Mouse (Mus musculus) heart, postnatal 0 days (tissue): ENCODE data around the gene Gpr55. TPM values are rescaled to one million over a fixed set of nuclear protein-coding genes. Genes with fewer than 3 reads are reported as not detected.

Source experiments
- ATAC-seq: fragments of 200-750 bp; cut with Nextera tagmentation; 2 replicates; pipeline ENCODE4 v1.8.0; 2017; ENCODE audit warnings: low read depth, moderate number of reproducible peaks, moderate library complexity; ENCODE audit not compliant: insufficient read depth
- DNase-seq: peaks from one replicate; pipeline ENCODE4 v3.0.0-alpha.2; 2016; ENCODE audit warnings: low spot score
- H3K27ac ChIP-seq: fragments of 300-500 bp; sonication (generic); 2 replicates; pipeline ENCODE4 v1.5.1; 2014; ENCODE audit warnings: low read depth, mild to moderate bottlenecking
- H3K27me3 ChIP-seq: fragments of 300-500 bp; sonication (generic); 2 replicates; pipeline ENCODE4 v1.6.1; 2014; ENCODE audit warnings: low read length, mixed read lengths; ENCODE audit not compliant: control insufficient read depth, insufficient read depth
- H3K36me3 ChIP-seq: fragments of 300-500 bp; sonication (generic); replicated peaks from 2 replicates; pipeline ENCODE4 v1.6.1; 2014; ENCODE audit warnings: low read length, mixed read lengths; ENCODE audit not compliant: control insufficient read depth, insufficient read depth
- H3K4me1 ChIP-seq: fragments of 300-500 bp; sonication (generic); 2 replicates; pipeline ENCODE4 v1.6.1; 2014; ENCODE audit warnings: antibody characterized with exemption; ENCODE audit not compliant: control insufficient read depth, insufficient read depth
- H3K4me2 ChIP-seq: fragments of 300-500 bp; sonication (generic); 2 replicates; pipeline ENCODE4 v1.6.1; 2014; ENCODE audit warnings: low read depth, mild to moderate bottlenecking, low read length, moderate library complexity
- H3K4me3 ChIP-seq: fragments of 300-500 bp; sonication (generic); 2 replicates; pipeline ENCODE4 v1.5.1; 2014; ENCODE audit warnings: low read depth, low read length
- H3K9ac ChIP-seq: fragments of 300-500 bp; sonication (generic); replicated peaks from 2 replicates; pipeline ENCODE4 v1.6.1; 2014; ENCODE audit warnings: low read depth, low read length, mixed read lengths
- H3K9me3 ChIP-seq: fragments of 300-500 bp; sonication (generic); replicated peaks from 2 replicates; pipeline ENCODE4 v1.6.1; 2016; ENCODE audit warnings: low read length; ENCODE audit not compliant: control insufficient read depth
- CTCF ChIP-seq: IDR thresholded peaks from 2 replicates; pipeline ENCODE4 v1.5.1; 2016; ENCODE audit warnings: antibody characterized with exemption, control low read depth, low read depth
- EP300 ChIP-seq: IDR thresholded peaks from 2 replicates; pipeline ENCODE4 v1.6.1; 2016; ENCODE audit warnings: antibody characterized with exemption, low read depth
- WGBS: fragments of 180-500 bp; shearing (Covaris S2); extraction: QIAGEN DNeasy Blood & Tissue Kit; methylation state at CpG from one replicate; pipeline ENCODE4 v1.1.7; 2014; 5-methylcytosine and 5-hydroxymethylcytosine counted together
- polyA plus RNA-seq: library from polyadenylated mRNA; unstranded; fragments of >200 nt; fragmentation: Nextera tagmentation; extraction: Ambion mirVana; gene quantifications from 2 replicates; pipeline ENCODE4 v1.2.1, GENCODE M21; 2015
- total RNA-seq: library from RNA; depleted of rRNA; stranded (reverse); fragments of >200 nt; gene quantifications from 2 replicates; pipeline ENCODE4 v1.2.3, GENCODE M21; 2014; ENCODE audit warnings: low replicate concordance

Gene Gpr55
- total and polyA plus RNA-seq, 2 experiments from 2014 or later = not detected

DNA sequence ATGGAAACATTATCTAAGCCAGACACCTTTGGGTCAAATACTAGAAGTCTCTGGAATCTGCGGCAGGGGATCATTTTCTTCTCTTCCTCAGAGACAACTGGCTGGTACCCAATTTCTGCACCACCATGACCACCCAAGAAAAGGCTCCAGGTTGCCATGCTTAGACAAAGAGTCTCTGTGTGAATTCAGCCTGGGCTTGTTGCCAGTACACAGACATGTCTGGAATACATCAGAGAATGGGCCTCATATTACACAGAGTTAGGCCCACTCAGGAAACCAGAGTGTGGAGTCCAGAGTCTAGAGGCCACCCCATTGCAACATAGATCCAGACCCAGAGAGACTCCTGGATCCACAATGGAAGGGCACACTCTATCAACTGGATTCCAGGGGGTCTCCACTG is 8.7 kb upstream of the Gpr55 start:
- H3K27me3 ChIP-seq = no peaks in the 10 kb centered on the region
- DNase-seq = no peak
- no peaks in the 10 kb centered on the region for H3K36me3 ChIP-seq
- ATAC-seq = no peak
- TF ChIP-seq CTCF = no peak
- TF ChIP-seq EP300 = no peak
- no peak overlapping the region for H3K27ac ChIP-seq
- H3K4me3 ChIP-seq = no peak overlapping the region
- no peak overlapping the region for H3K9ac ChIP-seq
- H3K4me1 ChIP-seq = no peaks in the 10 kb centered on the region
- H3K4me2 ChIP-seq = no peak overlapping the region
- H3K9me3 ChIP-seq = no peaks in the 10 kb centered on the region
- 73% methylated on average over 1 of the region's 1 CpGs for WGBS

DNA sequence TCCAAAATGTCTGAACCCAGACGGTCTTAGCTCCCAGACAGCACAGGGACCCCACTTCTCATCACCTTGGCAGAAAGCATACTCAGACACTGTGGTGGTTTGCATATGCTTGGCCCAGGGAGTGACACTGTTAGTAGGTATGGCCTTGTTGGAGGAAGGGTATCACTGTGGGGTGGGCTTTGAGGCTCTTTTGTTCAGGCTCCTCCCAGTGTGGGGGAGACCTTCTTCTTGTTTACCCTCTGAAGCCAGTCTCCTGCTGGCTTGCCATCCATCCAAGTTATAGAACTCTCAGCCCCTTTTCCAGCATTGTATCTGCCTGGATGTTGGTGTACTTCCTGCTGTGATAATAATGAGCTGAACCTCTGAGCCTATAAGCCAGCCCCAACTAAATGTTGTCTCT is 8.3 kb upstream of the Gpr55 start:
- H3K4me2 ChIP-seq = no peak overlapping the region
- no peak overlapping the region for H3K27ac ChIP-seq
- H3K4me3 ChIP-seq = no peak overlapping the region
- H3K4me1 ChIP-seq = no peaks in the 10 kb centered on the region
- whole genome bisulfite sequencing = 74% methylated on average over 1 of the region's 1 CpGs
- no peak overlapping the region for H3K9ac ChIP-seq
- no peaks in the 10 kb centered on the region for H3K36me3 ChIP-seq
- ATAC-seq = no peak
- no peak for DNase-seq
- TF ChIP-seq EP300 (no peak), CTCF (no peak)
- H3K9me3 ChIP-seq = no peaks in the 10 kb centered on the region
- no peaks in the 10 kb centered on the region for H3K27me3 ChIP-seq

DNA sequence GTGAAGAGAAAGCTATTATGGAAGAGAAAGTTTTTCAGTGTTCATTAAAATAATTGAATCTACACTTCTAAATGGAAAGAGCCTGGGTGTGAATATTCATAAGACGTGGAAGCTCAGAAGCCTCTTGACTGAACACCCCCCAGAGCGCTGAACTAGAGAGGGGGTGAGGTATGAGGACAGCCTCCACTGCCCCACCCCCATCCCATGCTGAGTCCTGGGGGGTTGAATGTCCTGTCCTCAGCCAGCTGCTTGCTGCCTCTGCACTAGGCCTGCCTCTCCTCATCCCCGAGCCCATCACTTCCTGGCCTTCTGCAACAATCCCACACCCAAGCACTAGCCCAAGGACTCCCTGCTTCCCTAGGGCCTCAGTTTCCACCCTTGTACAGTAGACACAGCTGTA is 5.0 kb upstream of the Gpr55 start:
- WGBS = 73% methylated on average over 3 of the region's 3 CpGs
- Histone ChIP-seq H3K36me3 (no peaks in the 10 kb centered on the region), H3K4me3 (no peak overlapping the region), H3K9ac (no peak overlapping the region), H3K4me1 (0 out of 2 replicates have a peak, but pooled peaks cover 4% of the 10 kb centered on the region), H3K9me3 (no peaks in the 10 kb centered on the region), H3K27ac (no peak overlapping the region), H3K27me3 (no peaks in the 10 kb centered on the region), H3K4me2 (no peak overlapping the region)
- ATAC-seq (no peak), DNase-seq (no peak)
- TF ChIP-seq EP300 (no peak), CTCF (no peak)

DNA sequence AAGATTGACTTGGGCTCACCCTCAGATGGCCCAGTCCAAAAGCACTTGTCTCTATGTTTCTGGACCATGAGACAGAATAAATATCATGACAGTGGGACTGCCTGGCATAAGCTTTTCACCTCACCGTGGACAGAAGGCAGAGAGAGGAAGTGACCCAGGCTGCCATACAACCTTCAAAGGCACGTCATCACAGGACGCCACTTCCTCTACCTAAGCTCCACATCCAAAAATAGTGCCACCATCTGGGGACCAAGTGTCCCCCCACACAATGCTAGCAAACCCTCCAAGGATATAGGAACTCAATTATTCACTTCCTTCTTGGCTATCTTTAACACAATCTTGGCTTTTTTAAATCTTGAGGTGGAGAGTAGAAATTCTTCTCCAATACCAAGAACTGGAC is 1.3 kb upstream of the Gpr55 start:
- H3K27me3 ChIP-seq = no peaks in the 10 kb centered on the region
- TF ChIP-seq EP300 (no peak), CTCF (no peak)
- H3K9ac ChIP-seq = no peak overlapping the region
- H3K4me1 ChIP-seq = peaks cover 30% of the 10 kb centered on the region
- H3K4me3 ChIP-seq = no peak overlapping the region
- ATAC-seq (no peak), DNase-seq (no peak)
- no peaks in the 10 kb centered on the region for H3K9me3 ChIP-seq
- H3K27ac ChIP-seq = no peak overlapping the region
- H3K36me3 ChIP-seq = no peaks in the 10 kb centered on the region
- H3K4me2 ChIP-seq = no peak overlapping the region
- WGBS = 58% methylated on average over 3 of the region's 3 CpGs

DNA sequence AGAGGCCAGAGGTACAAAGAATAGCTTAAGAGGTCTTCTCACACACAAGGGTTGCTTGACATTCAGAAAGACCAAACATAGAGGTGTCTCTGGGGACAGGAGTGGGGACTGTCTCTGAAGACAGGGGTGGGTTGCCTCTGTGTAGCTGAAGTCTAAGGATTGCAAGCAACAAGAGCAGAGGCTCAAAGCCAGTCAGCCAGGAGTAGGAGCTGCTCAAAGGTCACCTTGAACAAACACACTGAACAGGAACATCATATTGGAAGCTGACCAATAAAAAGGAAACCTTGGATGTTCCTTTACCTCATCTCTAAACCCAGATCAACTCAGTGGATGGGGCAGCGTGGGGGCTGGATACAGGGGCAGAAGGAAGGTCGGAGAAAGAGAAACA is 924 bp downstream of the Gpr55 start:
- WGBS = 79% methylated on average over 2 of the region's 2 CpGs
- no peak for ATAC-seq
- Histone ChIP-seq H3K4me2 (no peak overlapping the region), H3K9me3 (no peaks in the 10 kb centered on the region), H3K36me3 (no peaks in the 10 kb centered on the region), H3K27ac (no peak overlapping the region), H3K4me3 (no peak overlapping the region), H3K27me3 (no peaks in the 10 kb centered on the region), H3K4me1 (peaks cover 34% of the 10 kb centered on the region), H3K9ac (no peak overlapping the region)
- no peak for DNase-seq
- TF ChIP-seq CTCF (no peak), EP300 (no peak)

DNA sequence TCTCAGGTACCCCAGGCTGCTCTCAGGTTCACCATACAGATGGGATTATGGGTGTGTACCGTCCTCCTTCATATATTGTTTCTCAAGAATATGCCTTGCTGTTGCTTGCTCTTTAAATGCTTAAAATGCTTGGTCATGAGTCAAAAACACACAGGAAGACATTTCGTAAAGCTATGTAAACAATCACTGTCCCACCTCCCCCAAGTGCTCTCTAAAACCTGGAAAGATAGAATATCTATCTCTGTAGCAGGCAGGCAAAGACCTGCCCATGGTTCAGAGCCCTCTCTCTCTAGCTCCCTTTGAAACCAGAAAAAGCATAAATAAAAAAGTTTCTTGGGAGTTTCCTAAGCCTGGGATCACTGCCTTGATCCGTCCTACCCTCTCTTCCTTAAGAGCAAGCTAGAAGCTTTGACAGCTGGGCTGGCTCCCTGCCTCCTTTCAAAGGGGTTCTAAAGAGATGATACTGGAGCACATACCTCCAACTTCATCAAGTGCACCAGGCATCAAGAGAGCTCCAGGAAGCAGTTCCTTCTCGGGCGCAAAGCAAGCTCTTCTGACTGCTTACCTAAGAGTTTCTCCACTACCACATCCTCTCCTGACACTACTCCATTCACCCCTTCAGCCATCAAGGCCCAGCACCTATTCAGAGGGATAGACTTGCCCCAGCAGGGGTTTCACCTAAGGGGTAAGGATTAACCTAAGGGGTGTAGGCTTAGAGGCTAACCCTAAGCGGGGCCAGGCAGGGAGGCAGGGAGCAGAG is 1.5 kb downstream of the Gpr55 start:
- ATAC-seq = no peak
- no peak overlapping the region for H3K27ac ChIP-seq
- H3K4me1 ChIP-seq = peaks cover 34% of the 10 kb centered on the region
- no peaks in the 10 kb centered on the region for H3K9me3 ChIP-seq
- no peak for DNase-seq
- H3K27me3 ChIP-seq = no peaks in the 10 kb centered on the region
- no peak for TF ChIP-seq EP300
- no peak for TF ChIP-seq CTCF
- H3K4me2 ChIP-seq = no peak overlapping the region
- WGBS = 69% methylated on average over 6 of the region's 6 CpGs
- no peak overlapping the region for H3K9ac ChIP-seq
- H3K36me3 ChIP-seq = no peaks in the 10 kb centered on the region
- no peak overlapping the region for H3K4me3 ChIP-seq
